Mouse (Mus musculus): ENCODE results near the gene Kat6b.

Kat6b gene

DNA sequence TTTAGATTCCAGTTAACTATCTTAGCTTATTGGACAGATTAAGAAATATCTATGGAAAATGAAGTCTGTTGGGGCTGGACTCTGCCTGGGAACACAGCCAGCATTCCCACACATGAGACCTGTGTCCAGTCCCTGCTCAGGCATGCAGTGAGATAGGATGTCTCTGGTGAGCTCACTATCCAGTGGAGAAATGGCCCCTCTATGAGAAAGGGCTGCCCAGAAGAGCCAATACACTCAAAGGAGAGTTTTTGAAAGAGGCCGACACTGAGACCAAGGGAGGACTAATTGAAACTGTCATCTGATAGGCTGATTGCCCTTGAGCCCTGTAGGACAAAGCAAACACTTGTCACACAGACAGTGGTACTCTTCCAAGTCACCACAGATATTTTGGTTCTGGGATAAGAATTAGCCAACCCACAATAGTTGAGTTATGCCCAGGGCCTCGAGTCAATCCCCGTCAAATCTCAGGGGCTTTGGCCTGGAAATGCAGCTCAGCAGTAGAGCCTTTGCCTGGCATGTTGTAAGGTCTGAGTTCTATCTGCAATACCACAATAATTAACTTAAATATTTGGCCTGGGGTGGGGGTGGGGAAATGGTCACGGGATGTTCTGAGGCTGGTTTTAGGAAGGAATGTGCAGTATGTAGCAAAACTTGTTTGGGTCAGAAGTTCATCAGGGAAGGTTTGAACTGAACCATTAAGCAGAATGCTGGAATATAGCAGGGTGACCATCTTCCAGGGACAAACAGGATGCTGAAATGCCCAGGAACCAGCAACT lies 239.4 kb downstream of the Kat6b start:
- DNase-seq, result no peak
